Mouse (Mus musculus) spleen, adult 10 weeks (tissue): Measurements from ENCODE around the gene Psg16. TPM values are rescaled to one million over a fixed set of nuclear protein-coding genes. Genes with fewer than 3 reads are reported as not detected.

ENCODE experiments used
- polyA plus RNA-seq: library from polyadenylated mRNA; stranded (reverse); fragments of 350-450 nt; fragmentation: Illumina TruSeq; extraction: RNeasy Lipid Tissue Mini Kit (QIAGEN cat#74804); gene quantifications from one replicate; pipeline ENCODE4 v1.2.3, GENCODE M21; 2015; ENCODE audit warnings: low replicate concordance; ENCODE audit not compliant: insufficient read depth

Gene Psg16
- not detected for polyA plus RNA-seq

DNA sequence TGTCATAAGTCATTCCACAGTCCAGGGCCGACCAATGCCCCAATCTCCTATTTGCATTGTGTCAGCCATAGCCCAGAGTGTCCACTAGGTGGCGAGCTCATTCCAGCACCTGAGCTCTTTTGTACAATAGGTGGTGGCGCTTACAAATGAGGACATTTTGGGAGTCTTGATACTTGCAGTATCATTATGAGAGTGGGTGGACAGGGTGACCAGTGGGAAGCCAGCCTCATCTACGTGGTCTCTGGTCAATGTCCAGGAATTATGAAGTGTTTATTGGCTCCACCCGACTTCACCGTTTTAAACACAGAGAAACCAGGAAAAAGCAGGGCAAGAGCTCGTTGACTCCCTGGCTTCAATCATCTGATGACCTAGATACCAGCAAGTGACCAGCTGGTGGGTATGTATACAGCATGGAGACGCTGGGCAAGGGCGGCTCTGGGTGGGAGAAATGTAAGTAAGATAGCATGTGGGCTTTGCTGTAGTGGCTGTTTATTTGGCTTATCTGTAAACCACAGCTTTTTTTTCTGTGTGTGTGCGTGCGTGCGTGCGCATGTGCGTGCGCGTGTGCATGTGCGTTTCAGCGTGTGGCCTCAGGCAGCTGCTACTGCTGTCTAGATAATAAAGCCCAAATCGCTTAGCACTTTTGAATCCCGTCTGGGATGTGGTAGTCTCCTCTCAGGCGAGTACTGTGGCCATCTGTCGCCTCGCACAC lies at the start of gene Psg16:
Gene Psg16, plus strand, starts transcription at position 137 of the 712 bp plus-strand sequence.

DNA sequence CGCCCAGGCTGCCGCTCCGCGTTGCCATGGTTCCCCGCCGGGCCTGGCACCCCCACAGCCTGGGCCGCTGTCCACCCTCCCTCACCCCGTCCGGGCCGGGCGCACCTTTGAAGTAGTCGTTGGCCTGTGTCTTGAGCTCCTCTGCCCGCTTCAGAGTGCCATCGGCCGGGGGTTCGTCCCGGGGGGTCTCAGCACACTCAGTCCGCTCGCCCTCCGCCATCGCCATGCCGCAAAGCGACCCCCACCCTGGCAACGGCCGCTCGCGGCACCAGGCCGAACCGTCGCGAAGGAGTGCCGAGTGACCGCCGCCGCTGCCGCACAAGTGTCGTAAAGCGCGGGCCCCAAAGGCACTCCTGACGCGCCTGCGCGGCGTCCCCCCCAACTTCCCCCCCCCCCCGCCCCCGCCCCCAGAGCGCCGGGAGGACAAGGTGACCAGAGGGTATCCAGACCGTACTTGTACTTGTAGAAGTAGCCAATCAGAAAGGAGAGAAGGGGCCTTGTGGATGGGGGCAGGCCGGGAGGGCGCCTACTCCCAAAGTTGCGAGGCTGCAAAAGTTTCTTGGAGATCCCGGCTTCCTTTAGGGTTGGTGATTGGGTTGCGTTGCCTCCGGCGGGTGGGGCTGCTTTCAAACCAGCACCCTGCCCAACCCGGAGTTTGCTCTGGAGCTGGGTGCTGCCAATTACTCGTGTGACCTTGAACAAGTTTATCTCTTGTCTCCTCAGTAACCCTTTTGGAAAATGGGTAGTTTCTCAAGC lies 46.1 kb upstream of the Psg16 start, which contains the start of gene Ppp5c:
Gene Ppp5c, minus strand, starts transcription at position 337 of the 756 bp plus-strand sequence.

DNA sequence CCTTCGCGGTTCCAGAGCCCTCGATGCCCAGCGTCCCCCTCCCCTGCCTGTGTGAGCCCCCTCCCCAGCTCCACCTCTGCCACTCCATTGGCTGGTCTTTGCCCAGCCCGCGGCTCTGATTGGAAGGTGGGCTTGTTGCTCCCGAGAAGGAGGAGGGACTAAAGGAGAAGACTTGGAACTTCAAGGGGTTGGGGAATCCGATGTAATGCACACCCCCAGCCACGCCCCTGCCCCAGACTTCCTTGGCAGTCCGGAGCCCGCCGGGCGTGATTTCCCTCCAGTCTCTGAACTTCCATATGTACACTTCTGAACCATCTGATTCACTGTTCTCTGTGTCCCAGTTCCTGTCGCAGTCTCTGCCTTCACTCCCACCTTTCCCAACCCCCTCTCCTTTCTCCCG lies 11.5 kb upstream of the Psg16 start, which contains the start of gene Hif3a:
Gene Hif3a, minus strand, starts transcription at position 39 of the 400 bp plus-strand sequence.

DNA sequence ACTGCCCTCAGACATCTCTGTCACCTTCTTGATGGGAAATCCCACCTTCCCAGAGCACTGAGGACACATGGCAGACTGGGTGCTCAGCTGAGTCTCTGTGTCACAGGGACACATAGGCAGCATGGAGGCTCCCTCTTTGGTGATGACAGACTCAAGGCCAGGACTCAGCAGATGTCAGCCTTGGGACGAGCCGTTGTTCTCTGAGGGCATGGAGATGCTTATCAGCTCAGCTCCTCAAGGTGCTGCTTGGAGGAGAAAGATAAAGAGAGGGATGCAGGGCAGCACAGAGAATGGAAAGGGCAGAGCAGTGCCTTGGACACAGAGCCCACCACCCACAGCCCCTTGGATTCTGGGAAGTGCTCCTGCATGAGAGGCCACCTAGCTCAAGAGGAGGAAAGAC lies 76.1 kb downstream of the Psg16 start, which contains the start of gene Ceacam3:
Gene Ceacam3, plus strand, starts transcription at position 352 of the 400 bp plus-strand sequence.

Other genes with a start within 250 kb of the Psg16 start
- 58.1 TPM for gene Prkd2, start 231.1 kb upstream of the Psg16 start, polyA plus RNA-seq
- gene Dact3, start 198.7 kb upstream of the Psg16 start, polyA plus RNA-seq: 2.7 TPM
- gene Gng8, start 182.3 kb upstream of the Psg16 start, polyA plus RNA-seq: 2.4 TPM
- 5.6 TPM for gene Ptgir, start 167.6 kb upstream of the Psg16 start, polyA plus RNA-seq
- gene Calm3, start 149.9 kb upstream of the Psg16 start, polyA plus RNA-seq: 168 TPM
- gene Pnmal2, start 129.4 kb upstream of the Psg16 start, polyA plus RNA-seq: 1.5 TPM
- gene Pnmal1, start 114.4 kb upstream of the Psg16 start, polyA plus RNA-seq: not detected
- 3.1 TPM for gene Gm42372, start 91.0 kb upstream of the Psg16 start, polyA plus RNA-seq
- 1.6 TPM for gene Ccdc8, start 81.3 kb upstream of the Psg16 start, polyA plus RNA-seq
- 82.6 TPM for gene Ppp5c, start 46.1 kb upstream of the Psg16 start, polyA plus RNA-seq
- 1.0 TPM for gene Hif3a, start 11.6 kb upstream of the Psg16 start, polyA plus RNA-seq
- not detected for gene Ceacam3, start 76.2 kb downstream of the Psg16 start, polyA plus RNA-seq
- gene Psg29, start 129.4 kb downstream of the Psg16 start, polyA plus RNA-seq: not detected